Mouse (Mus musculus) small intestine, adult 2 months (tissue): Measurements from ENCODE around the gene Cep295. TPM values are rescaled to one million over a fixed set of nuclear protein-coding genes. Genes with fewer than 3 reads are reported as not detected.

Experiments used
- H3K27ac ChIP-seq: fragments of 200-500 bp; 2 replicates; pipeline ENCODE4 v1.5.1; 2012; ENCODE audit warnings: low read depth, low read length, control low read depth, inconsistent platforms; ENCODE audit not compliant: insufficient read depth
- H3K27me3 ChIP-seq: fragments of 200-500 bp; 2 replicates; pipeline ENCODE4 v1.6.1; 2012; ENCODE audit warnings: mild to moderate bottlenecking, moderate library complexity, low read length, inconsistent platforms; ENCODE audit not compliant: control insufficient read depth, insufficient read depth
- H3K36me3 ChIP-seq: fragments of 200-500 bp; 2 replicates; pipeline ENCODE4 v1.6.1; 2012; ENCODE audit warnings: mild to moderate bottlenecking, low read length, control low read depth, inconsistent platforms; ENCODE audit not compliant: control insufficient read depth, insufficient read depth
- H3K4me1 ChIP-seq: fragments of 200-500 bp; 2 replicates; pipeline ENCODE4 v1.6.1; 2012; ENCODE audit warnings: low read length, inconsistent platforms, mixed read lengths; ENCODE audit not compliant: control insufficient read depth, insufficient read depth, insufficient read length
- H3K4me3 ChIP-seq: fragments of 200-500 bp; 2 replicates; pipeline ENCODE4 v1.5.1; 2012; ENCODE audit warnings: low read depth, mild to moderate bottlenecking, control low read depth, inconsistent platforms, low read length, moderate library complexity
- CTCF ChIP-seq: fragments of 200-500 bp; IDR thresholded peaks from 2 replicates; pipeline ENCODE4 v1.5.1; 2012; ENCODE audit warnings: low read depth, mild to moderate bottlenecking, control low read depth, inconsistent platforms, low read length, moderate library complexity, mixed read lengths; ENCODE audit not compliant: insufficient replicate concordance, insufficient read length; ENCODE audit errors: extremely low read depth
- POLR2A ChIP-seq: fragments of 200-500 bp; IDR thresholded peaks from 2 replicates; pipeline ENCODE4 v1.6.1; 2012; ENCODE audit warnings: low read depth, mild to moderate bottlenecking, control low read depth, inconsistent platforms, low read length, moderate library complexity
- WGBS: fragments of 180-500 bp; shearing (Covaris S2); methylation state at CpG from one replicate; pipeline ENCODE4 v1.1.7; 2018; 5-methylcytosine and 5-hydroxymethylcytosine counted together
- polyA plus RNA-seq: library from polyadenylated mRNA; depleted of rRNA; stranded (reverse); fragments of >200 nt; gene quantifications from 2 replicates; pipeline ENCODE4 v1.2.3, GENCODE M21; 2012

Gene Cep295
- polyA plus RNA-seq, 1 experiment, result 0.72 TPM

DNA sequence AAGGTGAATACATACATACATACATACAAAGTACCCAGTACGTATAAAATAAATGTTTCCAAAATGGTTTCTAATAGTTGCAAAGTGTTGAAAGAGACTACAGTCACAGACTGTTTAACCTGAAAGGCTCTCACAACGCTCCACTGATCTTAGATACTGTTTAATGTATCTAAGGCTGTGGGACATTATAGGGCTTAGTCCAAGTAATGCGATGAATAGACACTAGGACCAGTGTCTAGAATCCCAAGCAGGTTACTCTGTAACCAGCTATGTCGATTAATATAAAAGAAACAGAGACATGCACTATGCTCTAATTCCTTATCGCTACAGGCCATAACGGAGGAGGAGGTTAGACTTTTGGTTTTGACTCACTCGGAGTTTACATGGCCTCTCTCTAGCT, 60.5 kb downstream of the Cep295 start:
- peaks cover 27% of the 10 kb centered on the region for H3K36me3 ChIP-seq
- H3K27me3 ChIP-seq, result no peaks in the 10 kb centered on the region
- H3K4me3 ChIP-seq, result no peak overlapping the region
- no peaks in the 10 kb centered on the region for H3K4me1 ChIP-seq
- H3K27ac ChIP-seq, result no peak overlapping the region
- TF ChIP-seq CTCF (no peak), POLR2A (no peak)
- whole genome bisulfite sequencing, result 56% methylated on average over 7 of the region's 7 CpGs

GRCm38 (mm10) chr9:15289251-15289650, 68.3 kb downstream of the Cep295 start:
- Histone ChIP-seq H3K27ac (no peak overlapping the region), H3K36me3 (peaks cover 54% of the 10 kb centered on the region), H3K4me1 (no peaks in the 10 kb centered on the region), H3K27me3 (no peaks in the 10 kb centered on the region), H3K4me3 (no peak overlapping the region)
- WGBS, result 82% methylated on average over 6 of the region's 6 CpGs
- no peak for TF ChIP-seq CTCF
- TF ChIP-seq POLR2A, result no peak

DNA sequence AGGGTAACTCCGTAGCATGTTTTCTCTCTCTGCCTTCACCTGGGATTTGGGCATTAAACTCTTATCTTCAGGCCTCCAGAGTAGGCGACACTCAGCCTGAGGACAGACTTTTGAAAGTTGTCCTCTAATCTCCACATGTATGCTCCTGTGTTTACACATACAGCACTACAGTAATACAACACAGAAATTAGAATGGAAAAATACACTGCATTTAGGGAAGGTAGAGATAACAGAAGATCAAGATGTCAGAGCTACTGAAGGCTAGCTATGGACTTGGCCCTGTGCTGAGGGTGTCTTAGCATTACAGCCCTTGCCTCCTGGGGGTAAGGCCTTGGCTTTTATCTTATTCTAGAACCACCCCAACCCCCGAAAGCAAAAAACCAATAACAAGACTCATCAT, 69.2 kb downstream of the Cep295 start:
- Histone ChIP-seq H3K4me3 (no peak overlapping the region), H3K36me3 (peaks cover 53% of the 10 kb centered on the region), H3K27ac (no peak overlapping the region), H3K4me1 (no peaks in the 10 kb centered on the region), H3K27me3 (no peaks in the 10 kb centered on the region)
- 85% methylated on average over 3 of the region's 3 CpGs for WGBS
- TF ChIP-seq POLR2A, result no peak

DNA sequence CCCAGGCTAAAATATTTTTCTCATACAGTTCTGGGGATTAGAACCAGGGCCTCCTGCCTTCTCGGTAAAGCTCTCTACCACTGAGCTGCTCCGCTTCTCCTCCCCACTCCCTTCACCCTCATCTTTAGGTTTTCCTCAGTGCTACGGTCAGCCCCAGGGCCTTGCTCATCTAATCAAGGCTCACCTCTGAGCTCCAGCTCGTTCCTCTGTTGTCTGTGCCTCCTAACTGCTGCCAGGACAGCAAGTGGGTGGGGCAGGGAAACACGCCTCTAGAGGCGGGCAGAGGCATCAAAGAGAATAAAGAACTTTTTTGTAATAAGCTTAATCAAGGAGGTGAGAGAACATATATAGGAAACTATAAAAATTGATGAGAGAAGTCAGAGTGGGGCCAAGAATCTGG, 69.7 kb downstream of the Cep295 start:
- Histone ChIP-seq H3K27ac (no peak overlapping the region), H3K4me3 (no peak overlapping the region), H3K36me3 (peaks cover 47% of the 10 kb centered on the region), H3K27me3 (no peaks in the 10 kb centered on the region), H3K4me1 (no peaks in the 10 kb centered on the region)
- TF ChIP-seq POLR2A, result no peak
- TF ChIP-seq CTCF, result no peak
- 56% methylated on average over 6 of the region's 6 CpGs for WGBS

DNA sequence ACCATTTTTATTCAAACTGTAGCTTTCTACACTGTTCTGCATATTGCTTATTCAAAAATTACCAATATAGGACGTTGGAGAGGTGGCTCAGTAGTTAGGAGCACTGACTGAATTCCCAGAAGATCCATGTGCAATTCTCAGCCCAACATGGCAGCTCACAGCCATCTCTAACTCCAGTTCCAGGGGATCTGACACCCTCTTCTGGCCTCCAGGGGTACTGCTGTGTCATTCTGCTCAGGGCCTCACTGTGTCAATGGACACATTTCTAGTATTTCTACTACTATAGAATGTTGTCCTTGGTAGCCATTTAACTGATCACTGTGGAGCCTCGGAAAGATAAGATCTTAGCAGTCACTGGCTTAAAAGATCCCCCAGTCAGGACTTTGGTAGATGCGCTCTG, 72.1 kb downstream of the Cep295 start:
- H3K4me1 ChIP-seq, result peaks cover 4% of the 10 kb centered on the region; the same call in 1 of the 2 replicates

GRCm38 (mm10) chr9:15280491-15280879, 77.1 kb downstream of the Cep295 start:
- TF ChIP-seq POLR2A (no peak), CTCF (no peak)
- Histone ChIP-seq H3K36me3 (peaks cover 9% of the 10 kb centered on the region), H3K4me1 (peaks cover 6% of the 10 kb centered on the region; the same call in 1 of the 2 replicates), H3K27ac (0 out of 2 replicates have a peak overlapping the region, but pooled peaks have one; percentile 13), H3K27me3 (no peaks in the 10 kb centered on the region), H3K4me3 (peak overlapping the region; percentile 77; the same call in 1 of the 2 replicates)
- 35% methylated on average over 5 of the region's 5 CpGs for WGBS

More for the DNA sequence above, 72.1 kb downstream of the Cep295 start:
- WGBS, result 88% methylated on average over 3 of the region's 3 CpGs
- no peak overlapping the region for H3K4me3 ChIP-seq
- no peaks in the 10 kb centered on the region for H3K27me3 ChIP-seq
- peaks cover 35% of the 10 kb centered on the region for H3K36me3 ChIP-seq
- TF ChIP-seq CTCF (peak; percentile 48; the same call in 1 of the 2 replicates), POLR2A (no peak)
- no peak overlapping the region for H3K27ac ChIP-seq

GRCm38 (mm10) chr9:15279649-15280490, 77.7 kb downstream of the Cep295 start, which contains the start of gene Med17:
Gene Med17 (minus strand): TSS chr9:15279931.
- peak within 1 kb of the TSS; percentile 77 for H3K27ac ChIP-seq
- peak within 1 kb of the TSS; percentile 77 for H3K4me3 ChIP-seq
- H3K36me3 ChIP-seq, result peaks cover 13% of the 10 kb centered on the region
- TF ChIP-seq CTCF, result no peak
- TF ChIP-seq POLR2A, result peak; percentile 80
- H3K4me1 ChIP-seq, result peaks cover 6% of the 10 kb centered on the region; the same call in 1 of the 2 replicates
- whole genome bisulfite sequencing, result under 1% methylated on average over 57 of the region's 57 CpGs
- no peaks in the 10 kb centered on the region for H3K27me3 ChIP-seq
